Comparison of ENCODE assay signal across 12 mouse cellular contexts in genomic region chr13:27399061-27399724, GRCm38 (mm10). TPM values are rescaled to one million over a fixed set of nuclear protein-coding genes. Genes with fewer than 3 reads are reported as not detected.
DNase-seq lines count a peak whose midpoint lies in the region; ATAC-seq and TF ChIP-seq lines count a peak whose summit lies in the region.
"Had no signal": no experiment of that assay in that cellular context is flagged by ENCODE, and none has a peak within 500 bp of the region (broad histone marks: within the 10 kb centered on the region; RNA-seq: fewer than 3 reads in every experiment).

No protein-coding gene starts in this region.

- H3K4me3 ChIP-seq in forebrain, embryonic 15.5 days: no peak overlapping the region
- no peak overlapping the region for H3K4me3 ChIP-seq in midbrain, embryonic 14.5 days (replicated peaks; ENCODE audit: low read depth, low read length)
- H3K4me3 ChIP-seq: heart, embryonic 13.5 days; limb, embryonic 15.5 days had no signal

- no peaks in the 10 kb centered on the region for H3K4me1 ChIP-seq in forebrain, embryonic 15.5 days
- H3K4me1 ChIP-seq in midbrain, embryonic 14.5 days (ENCODE audit: control insufficient read depth, insufficient read depth, low read length): no peaks in the 10 kb centered on the region
- H3K4me1 ChIP-seq: heart, embryonic 13.5 days; limb, embryonic 15.5 days had no signal

- no peak overlapping the region for H3K4me2 ChIP-seq in forebrain, embryonic 15.5 days (replicated peaks)
- H3K4me2 ChIP-seq in midbrain, embryonic 14.5 days (ENCODE audit: low read length): no peak overlapping the region
- H3K4me2 ChIP-seq: heart, embryonic 13.5 days; limb, embryonic 15.5 days had no signal

- H3K36me3 ChIP-seq in forebrain, embryonic 15.5 days: no peaks in the 10 kb centered on the region
- no peaks in the 10 kb centered on the region for H3K36me3 ChIP-seq in midbrain, embryonic 14.5 days (ENCODE audit: control insufficient read depth, insufficient read depth, low read length)
- H3K36me3 ChIP-seq: G1E; heart, embryonic 13.5 days; limb, embryonic 15.5 days had no signal

- no peaks in the 10 kb centered on the region for H3K9me3 ChIP-seq in forebrain, embryonic 15.5 days
- H3K9me3 ChIP-seq in midbrain, embryonic 14.5 days (ENCODE audit: control insufficient read depth, low read length): no peaks in the 10 kb centered on the region
- H3K9me3 ChIP-seq: G1E; heart, embryonic 13.5 days; limb, embryonic 15.5 days had no signal

- no peak overlapping the region for H3K9ac ChIP-seq in forebrain, embryonic 15.5 days (replicated peaks)
- no peak overlapping the region for H3K9ac ChIP-seq in midbrain, embryonic 14.5 days (replicated peaks; ENCODE audit: low read length)
- H3K9ac ChIP-seq: heart, embryonic 13.5 days; limb, embryonic 15.5 days had no signal

- no peak for TF ChIP-seq POLR2A in brain, embryonic 14.5 days (IDR thresholded peaks at IDR 0.05; ENCODE audit: borderline replicate concordance, extremely low read depth, insufficient read depth, insufficient read length, poor library complexity, severe bottlenecking)

- 72% methylated on average over 7 of the region's 7 CpGs for whole genome bisulfite sequencing in forebrain, embryonic 15.5 days
- WGBS in midbrain, embryonic 14.5 days: 72% methylated on average over 7 of the region's 7 CpGs

- H3K27ac ChIP-seq in forebrain, embryonic 15.5 days (replicated peaks): no peak overlapping the region
- H3K27ac ChIP-seq in midbrain, embryonic 14.5 days (replicated peaks; ENCODE audit: low read depth, low read length): no peak overlapping the region
- H3K27ac ChIP-seq: heart, embryonic 13.5 days; limb, embryonic 15.5 days had no signal

- no peaks in the 10 kb centered on the region for H3K27me3 ChIP-seq in forebrain, embryonic 15.5 days
- H3K27me3 ChIP-seq in midbrain, embryonic 14.5 days (ENCODE audit: control insufficient read depth, insufficient read depth, low read length): no peaks in the 10 kb centered on the region
- H3K27me3 ChIP-seq: heart, embryonic 13.5 days; limb, embryonic 15.5 days had no signal

- TF ChIP-seq CTCF in brain, embryonic 14.5 days (IDR thresholded peaks at IDR 0.05; ENCODE audit: borderline replicate concordance, extremely low read depth, insufficient read depth, insufficient read length): no peak

- ATAC-seq in forebrain, embryonic 15.5 days (replicated peaks): peak; percentile 86
- peak; percentile 53; the same call in 1 of the 2 replicates for ATAC-seq in midbrain, embryonic 14.5 days (ENCODE audit: low FRiP score, low TSS enrichment)
- ATAC-seq in inflammation-experienced regulatory T-cells, adult 6 months: no peak

- peak; percentile 91 for DNase-seq in brain, embryonic 14.5 days (ENCODE audit: low read depth)
- DNase-seq in cerebellum, adult 9-10 months: peak; percentile 76
- DNase-seq in midbrain, embryonic 14.5 days: peak; percentile 71
- no peak for DNase-seq in left cerebral cortex, adult 9 months (ENCODE audit: low spot score in 2 of 2)
- DNase-seq in lung, postnatal 36 days: no peak
- DNase-seq: adrenal gland, postnatal 14 days had no signal

RNA-seq across cellular contexts. Expression of gene Prl2b1, which starts 8.5 kb away (rescaled TPM):
- polyA plus RNA-seq in brain, embryonic 14.5 days (2012; rRNA removed): 0.19 and 1.3 TPM in 2 replicates
- not detected in 2 replicates for polyA plus RNA-seq in forebrain, embryonic 15.5 days (2015; fragmentation: Nextera tagmentation; extraction: Ambion mirVana)
- not detected in 2 replicates for polyA plus RNA-seq in midbrain, embryonic 14.5 days (2014; fragmentation: Nextera tagmentation; extraction: Ambion mirVana)
- polyA plus RNA-seq in inflammation-experienced regulatory T-cells, adult 6 months (2017; shearing (Covaris generic)): not detected
- polyA plus RNA-seq: G1E; heart, embryonic 13.5 days; kidney, embryonic 16.5 days; limb, embryonic 15.5 days had no signal

RNA-seq across cellular contexts. Expression of gene Prl8a6, which starts 39.3 kb away (rescaled TPM):
- polyA plus RNA-seq in brain, embryonic 14.5 days (2012; rRNA removed): not detected in 2 replicates
- polyA plus RNA-seq in forebrain, embryonic 15.5 days (2015; fragmentation: Nextera tagmentation; extraction: Ambion mirVana): not detected in 2 replicates
- polyA plus RNA-seq in midbrain, embryonic 14.5 days (2014; fragmentation: Nextera tagmentation; extraction: Ambion mirVana): not detected in 2 replicates
- polyA plus RNA-seq in inflammation-experienced regulatory T-cells, adult 6 months (2017; shearing (Covaris generic)): not detected
- polyA plus RNA-seq: G1E; heart, embryonic 13.5 days; kidney, embryonic 16.5 days; limb, embryonic 15.5 days had no signal

RNA-seq across cellular contexts. Expression of gene Prl8a2, which starts 53.7 kb away (rescaled TPM):
- polyA plus RNA-seq in brain, embryonic 14.5 days (2012; rRNA removed): 0.13 TPM in 1 of 2 replicates, not detected in the other
- polyA plus RNA-seq in forebrain, embryonic 15.5 days (2015; fragmentation: Nextera tagmentation; extraction: Ambion mirVana): not detected in 2 replicates
- polyA plus RNA-seq in midbrain, embryonic 14.5 days (2014; fragmentation: Nextera tagmentation; extraction: Ambion mirVana): not detected in 2 replicates
- not detected for polyA plus RNA-seq in inflammation-experienced regulatory T-cells, adult 6 months (2017; shearing (Covaris generic))
- polyA plus RNA-seq: G1E; heart, embryonic 13.5 days; kidney, embryonic 16.5 days; limb, embryonic 15.5 days had no signal

Comparison
In these comparisons a context has a peak if more than half of its experiments do, and no peak if none do; other contexts are left out.
1. DNase-seq: peak in brain, embryonic 14.5 days (single experiment), cerebellum, adult 9-10 months (single experiment) and midbrain, embryonic 14.5 days (single experiment); none in left cerebral cortex, adult 9 months (0 of 2) and lung, postnatal 36 days (single experiment).